In the genomic region with DNA sequence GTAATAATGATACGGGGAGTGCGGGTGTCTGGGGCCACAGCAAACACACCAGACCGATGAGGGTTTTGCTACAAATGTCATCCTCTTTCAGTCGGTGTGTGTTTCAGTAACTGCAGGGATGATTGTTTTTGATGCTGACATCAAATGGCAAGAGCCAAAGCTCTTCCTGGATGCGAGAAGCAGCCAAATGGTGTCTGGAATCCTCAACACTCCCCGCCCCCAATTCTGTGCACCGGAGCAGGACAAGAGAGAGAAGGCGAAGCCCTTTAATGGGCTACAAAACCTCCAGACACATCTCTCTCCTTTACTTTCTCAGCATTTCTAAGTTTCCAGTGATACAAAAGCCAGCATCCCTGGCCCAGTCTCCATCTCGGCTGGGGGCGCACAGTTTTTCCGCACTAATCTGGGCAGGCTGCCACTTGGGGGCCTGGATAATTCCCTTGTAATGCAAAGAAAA, we compare ENCODE assay signal across 10 mouse cellular contexts.
DNase-seq lines count a peak whose midpoint lies in the region; ATAC-seq and TF ChIP-seq lines count a peak whose summit lies in the region.
"Had no signal": no experiment of that assay in that cellular context is flagged by ENCODE, and none has a peak within 500 bp of the region (broad histone marks: within the 10 kb centered on the region; RNA-seq: fewer than 3 reads in every experiment).

No protein-coding gene starts in this region.

- H3K9ac ChIP-seq in CH12.LX (ENCODE audit: insufficient read depth, low read depth), result peak overlapping the region; percentile 71
- H3K9ac ChIP-seq in embryonic facial prominence, embryonic 15.5 days, result no peak overlapping the region
- H3K9ac ChIP-seq in limb, embryonic 14.5 days (ENCODE audit: low read depth, low read length, severe bottlenecking), result no peak overlapping the region
- no peak overlapping the region for H3K9ac ChIP-seq in liver, embryonic 11.5 days (ENCODE audit: low read depth, low read length)

- H3K27ac ChIP-seq in CH12.LX (ENCODE audit: insufficient read depth, low read depth), result peak overlapping the region; percentile 85
- H3K27ac ChIP-seq in embryonic facial prominence, embryonic 15.5 days (replicated peaks), result no peak overlapping the region
- 0 out of 2 replicates have a peak overlapping the region, but pooled peaks have one; percentile 1 for H3K27ac ChIP-seq in limb, embryonic 14.5 days (replicated peaks; ENCODE audit: low read depth, low read length)
- no peak overlapping the region for H3K27ac ChIP-seq in liver, embryonic 11.5 days (ENCODE audit: low read depth, low read length)

- no peak for TF ChIP-seq EP300 in CH12.LX (IDR thresholded peaks at IDR 0.05; ENCODE audit: low read length)

- H3K79me2 ChIP-seq in CH12.LX (replicated peaks; ENCODE audit: control insufficient read depth, extremely low read depth, insufficient read depth, poor library complexity, severe bottlenecking), result peaks cover 31% of the 10 kb centered on the region

- peaks cover 5 to 13% of the 10 kb centered on the region in 2 experiments; a peak in 3 of 4 replicates for H3K4me1 ChIP-seq in CH12.LX (ENCODE audit: control insufficient read depth in 1 of 2, insufficient read depth in 2 of 2)
- peaks cover 8% of the 10 kb centered on the region; the same call in 1 of the 2 replicates for H3K4me1 ChIP-seq in embryonic facial prominence, embryonic 15.5 days
- H3K4me1 ChIP-seq in limb, embryonic 14.5 days (ENCODE audit: control insufficient read depth, insufficient read depth, low read length), result no peaks in the 10 kb centered on the region
- H3K4me1 ChIP-seq in liver, embryonic 11.5 days (replicated peaks; ENCODE audit: control insufficient read depth, insufficient read depth, low read length), result no peaks in the 10 kb centered on the region

- in situ Hi-C loops in CH12.LX (cut with MboI; ENCODE audit: low pct_ligation_motif_present, low pct_unique_long_range_greater_than_20kb, low sequenced_read_pairs), result loop anchor here (5.0 kb wide), 1 partner anchor 42 kb away; no protein-coding TSS in a partner anchor

- no peak; the same call in 1 of the 2 replicates for TF ChIP-seq RAD21 in CH12.LX (IDR thresholded peaks at IDR 0.05; ENCODE audit: low read depth, low read length)

- dilution Hi-C loops in CH12.LX (cut with MboI; ENCODE audit: extremely low pct_ligation_motif_present, extremely low pct_unique_long_range_greater_than_20kb, low sequenced_read_pairs), result no loop called here

- peaks cover 14% of the 10 kb centered on the region for H3K9me3 ChIP-seq in CH12.LX (replicated peaks; ENCODE audit: low read length)
- H3K9me3 ChIP-seq in embryonic facial prominence, embryonic 15.5 days (replicated peaks), result no peaks in the 10 kb centered on the region
- no peaks in the 10 kb centered on the region for H3K9me3 ChIP-seq in limb, embryonic 14.5 days (ENCODE audit: control insufficient read depth, low read length)
- no peaks in the 10 kb centered on the region for H3K9me3 ChIP-seq in liver, embryonic 11.5 days (ENCODE audit: control insufficient read depth, low read length)

- H3K4me2 ChIP-seq in CH12.LX (ENCODE audit: insufficient read depth, low read depth, poor library complexity, severe bottlenecking), result peak overlapping the region; percentile 72
- peak overlapping the region; percentile 5; the same call in 1 of the 2 replicates for H3K4me2 ChIP-seq in embryonic facial prominence, embryonic 15.5 days (replicated peaks)
- peak overlapping the region; percentile 4; the same call in 1 of the 2 replicates for H3K4me2 ChIP-seq in limb, embryonic 14.5 days (replicated peaks; ENCODE audit: low read depth, low read length, severe bottlenecking)
- H3K4me2 ChIP-seq in liver, embryonic 11.5 days, result no peak overlapping the region

- TF ChIP-seq POLR2A in CH12.LX (IDR thresholded peaks at IDR 0.05; ENCODE audit: low read depth, low read length), result peak; percentile 19; the same call in 1 of the 2 replicates
- no peak for TF ChIP-seq POLR2A in limb, embryonic 14.5 days (IDR thresholded peaks at IDR 0.05; ENCODE audit: borderline replicate concordance, extremely low read depth, insufficient read depth, insufficient read length)

- peak overlapping the region; percentile 56 to 62 (median 58) for H3K4me3 ChIP-seq in CH12.LX (replicated peaks in 1 of 3; ENCODE audit: low read depth in 2 of 3, low read length in 2 of 3, poor library complexity in 1 of 3)
- H3K4me3 ChIP-seq in embryonic facial prominence, embryonic 15.5 days (replicated peaks), result no peak overlapping the region
- no peak overlapping the region for H3K4me3 ChIP-seq in limb, embryonic 14.5 days (replicated peaks; ENCODE audit: low read length)
- H3K4me3 ChIP-seq in liver, embryonic 11.5 days (ENCODE audit: low read depth, low read length), result no peak overlapping the region
- H3K4me3 ChIP-seq: erythroblast, embryonic 14.5 days had no signal

- 13% methylated on average over 11 of the region's 11 CpGs for WGBS in embryonic facial prominence, embryonic 15.5 days
- 8% methylated on average over 11 of the region's 11 CpGs for WGBS in limb, embryonic 14.5 days
- WGBS in liver, embryonic 11.5 days, result 27% methylated on average over 11 of the region's 11 CpGs

- no peak for ATAC-seq in embryonic facial prominence, embryonic 15.5 days (ENCODE audit: insufficient number of reproducible peaks, low FRiP score, low TSS enrichment, low read depth)
- peak; percentile 71 for ATAC-seq in limb, embryonic 14.5 days (ENCODE audit: low FRiP score, low read depth)
- ATAC-seq in liver, embryonic 11.5 days (replicated peaks; ENCODE audit: low FRiP score), result no peak
- ATAC-seq: intestine, embryonic 16.5 days had no signal

- no peak for TF ChIP-seq CTCF in CH12.LX (conservative IDR thresholded peaks at IDR 0.05 in 1 of 2, IDR thresholded peaks at IDR 0.05 in 1 of 2; ENCODE audit: low read depth in 2 of 2, low read length in 2 of 2)

- peak; percentile 70 to 74 for DNase-seq in cerebellum, postnatal 10 days
- no peak for DNase-seq in cerebellum, adult 8-10 months
- peak; percentile 55 for DNase-seq in CH12.LX (ENCODE audit: extremely low read depth)
- peak; percentile 41 for DNase-seq in limb, embryonic 14.5 days (ENCODE audit: low spot score)
- DNase-seq in T-cell, adult 2 months (ENCODE audit: low spot score), result no peak
- DNase-seq in liver, embryonic 11.5 days (ENCODE audit: low spot score), result no peak
- no peak for DNase-seq in left cerebral cortex, adult 9 months (ENCODE audit: low spot score in 2 of 2)

- H3K36me3 ChIP-seq in CH12.LX (replicated peaks in 1 of 2; ENCODE audit: control insufficient read depth in 1 of 2, insufficient read depth in 1 of 2, low read length in 1 of 2), result peaks cover 0 to 8% of the 10 kb centered on the region in 2 experiments
- no peaks in the 10 kb centered on the region for H3K36me3 ChIP-seq in embryonic facial prominence, embryonic 15.5 days
- no peaks in the 10 kb centered on the region for H3K36me3 ChIP-seq in limb, embryonic 14.5 days (ENCODE audit: control insufficient read depth, insufficient read depth, low read length)
- no peaks in the 10 kb centered on the region for H3K36me3 ChIP-seq in liver, embryonic 11.5 days (ENCODE audit: control insufficient read depth, insufficient read depth, low read length)

- H3K27me3 ChIP-seq in CH12.LX (replicated peaks), result no peaks in the 10 kb centered on the region
- H3K27me3 ChIP-seq in embryonic facial prominence, embryonic 15.5 days, result no peaks in the 10 kb centered on the region; the same call in 1 of the 2 replicates
- no peaks in the 10 kb centered on the region for H3K27me3 ChIP-seq in limb, embryonic 14.5 days (ENCODE audit: control insufficient read depth, insufficient read depth, low read length)
- H3K27me3 ChIP-seq in liver, embryonic 11.5 days (replicated peaks; ENCODE audit: control insufficient read depth, insufficient read depth, low read length), result 0 out of 2 replicates have a peak, but pooled peaks cover 4% of the 10 kb centered on the region

TF ChIP-seq in CH12.LX, 34 proteins besides CTCF, POLR2A, EP300 and RAD21:
- TF ChIP-seq ETS1 (conservative IDR thresholded peaks at IDR 0.05; ENCODE audit: low read depth, low read length) (0 out of 2 replicates have a peak, but pooled peaks have one; percentile 23), BHLHE40 (IDR thresholded peaks at IDR 0.05; ENCODE audit: low read depth, low read length) (no peak; the same call in 1 of the 2 replicates), CHD2 (IDR thresholded peaks at IDR 0.05; ENCODE audit: low read length) (peak; percentile 79), MAX (IDR thresholded peaks at IDR 0.05; ENCODE audit: low read length) (no peak), KAT2A (IDR thresholded peaks at IDR 0.05; ENCODE audit: insufficient replicate concordance, low read length) (0 out of 2 replicates have a peak, but pooled peaks have one; percentile 40), MYC (IDR thresholded peaks at IDR 0.05; ENCODE audit: low read depth, low read length) (no peak), IRF4 (IDR thresholded peaks at IDR 0.05; ENCODE audit: low read depth, low read length) (0 out of 2 replicates have a peak, but pooled peaks have one; percentile 5), CHD1 (IDR thresholded peaks at IDR 0.05; ENCODE audit: low read depth, low read length) (0 out of 2 replicates have a peak, but pooled peaks have one; percentile 15), MAFK (IDR thresholded peaks at IDR 0.05; ENCODE audit: insufficient replicate concordance, low read length) (no peak), NRF1 (IDR thresholded peaks at IDR 0.05; ENCODE audit: low read depth, low read length) (no peak), ZMIZ1 (IDR thresholded peaks at IDR 0.05; ENCODE audit: low read depth, low read length) (peak; percentile 57; the same call in 1 of the 2 replicates), MAZ (IDR thresholded peaks at IDR 0.05; ENCODE audit: low read depth, low read length) (peak; percentile 44; the same call in 1 of the 2 replicates), NELFE (IDR thresholded peaks at IDR 0.05; ENCODE audit: low read depth, low read length) (0 out of 2 replicates have a peak, but pooled peaks have one; percentile 15), POLR2AphosphoS2 (IDR thresholded peaks at IDR 0.05; ENCODE audit: low read depth, low read length) (peak; percentile 56; the same call in 1 of the 2 replicates), ZNF384 (IDR thresholded peaks at IDR 0.05; ENCODE audit: low read depth, low read length) (no peak), SIN3A (IDR thresholded peaks at IDR 0.05; ENCODE audit: low read length) (peak; percentile 62), TCF12 (IDR thresholded peaks at IDR 0.05; ENCODE audit: low read depth, low read length) (peak; percentile 52; the same call in 1 of the 2 replicates), ELF1 (IDR thresholded peaks at IDR 0.05; ENCODE audit: low read depth, low read length) (0 out of 2 replicates have a peak, but pooled peaks have one; percentile 18), UBTF (IDR thresholded peaks at IDR 0.05; ENCODE audit: low read depth, low read length) (no peak), SMC3 (IDR thresholded peaks at IDR 0.05; ENCODE audit: low read depth, low read length) (no peak; the same call in 1 of the 2 replicates), TBP (conservative IDR thresholded peaks at IDR 0.05; ENCODE audit: low read depth, low read length) (0 out of 2 replicates have a peak, but pooled peaks have one; percentile 51)

Comparison
In these comparisons a context has a peak if more than half of its experiments do, and no peak if none do; other contexts are left out.
1. DNase-seq: peak in cerebellum, postnatal 10 days (2 of 2), CH12.LX (single experiment) and limb, embryonic 14.5 days (single experiment); none in cerebellum, adult 8-10 months (single experiment), T-cell, adult 2 months (single experiment), liver, embryonic 11.5 days (single experiment) and left cerebral cortex, adult 9 months (0 of 2).
2. H3K27ac ChIP-seq: peak in CH12.LX (single experiment) and limb, embryonic 14.5 days (single experiment); none in embryonic facial prominence, embryonic 15.5 days (single experiment) and liver, embryonic 11.5 days (single experiment).
3. H3K4me3 ChIP-seq: peak in CH12.LX (3 of 3); none in embryonic facial prominence, embryonic 15.5 days (single experiment), limb, embryonic 14.5 days (single experiment) and liver, embryonic 11.5 days (single experiment).